Mouse (Mus musculus): ENCODE results near the gene Ttl. TPM values are rescaled to one million over a fixed set of nuclear protein-coding genes. Genes with fewer than 3 reads are reported as not detected.

The Ttl gene
- total RNA-seq, 4 experiments from 2014 or later: 32.4 to 37.3 (median 35.4) TPM

Other genes starting within 250 kb of the Ttl start
- 10 to 100 TPM; 35.7 to 40.6 (median 37.7) TPM for gene Tmem87b, start 247.8 kb upstream of the Ttl start, total RNA-seq (2022)
- gene Fbln7, start 203.0 kb upstream of the Ttl start, total RNA-seq (2022): 1 to 10 TPM; 1.0 to 2.1 (median 1.9) TPM
- 1 to 10 TPM; 4.5 to 7.4 (median 6.0) TPM for gene Zc3h8, start 121.9 kb upstream of the Ttl start, total RNA-seq (2022)
- gene Zc3h6, start 98.5 kb upstream of the Ttl start, total RNA-seq (2022): 10 to 100 TPM; 17.3 to 18.8 (median 17.6) TPM
- gene Gm10762, start 98.2 kb upstream of the Ttl start, total RNA-seq (2022): 1 to 10 TPM; 3.6 to 5.4 (median 5.0) TPM
- gene Vinac1, start 17.8 kb upstream of the Ttl start, total RNA-seq (2022): under 1 TPM in 1 of 4 experiments, not detected in 3; 0.11 TPM
- gene Polr1b, start 35.1 kb downstream of the Ttl start, total RNA-seq (2022): 10 to 100 TPM; 19.7 to 22.1 (median 21.2) TPM
- 10 to 100 TPM; 11.8 to 14.3 (median 12.4) TPM for gene Chchd5, start 63.8 kb downstream of the Ttl start, total RNA-seq (2022)
- gene Slc20a1, start 132.8 kb downstream of the Ttl start, total RNA-seq (2022): 100 to 1,000 TPM; 143 to 159 (median 145) TPM
- under 1 TPM; 0.18 to 0.54 (median 0.46) TPM for gene Ckap2l, start 231.3 kb downstream of the Ttl start, total RNA-seq (2022)
- gene Il1a, start 244.0 kb downstream of the Ttl start, total RNA-seq (2022): 1 to 10 TPM in 2 of 4 experiments, under 1 TPM in 2; 0.27 to 2.0 (median 1.0) TPM

All from layer of hippocampus, adult 8-10 months (tissue).